Mouse (Mus musculus) liver, adult 2 months (tissue): ENCODE data around the gene Fbxo8. TPM values are rescaled to one million over a fixed set of nuclear protein-coding genes. Genes with fewer than 3 reads are reported as not detected.
A peak's percentile ranks its signal among the peaks of the same experiment; 100 is the strongest.

Experiments
- DNase-seq: peaks from one replicate; pipeline ENCODE4 v3.0.0-alpha.2; 2011; ENCODE audit warnings: low read depth, low spot score; ENCODE audit errors: extremely low read depth
- H3K27ac ChIP-seq: fragments of 200-500 bp; replicated peaks from 2 replicates; pipeline ENCODE4 v1.5.1; 2012; ENCODE audit warnings: low read depth, mild to moderate bottlenecking, control low read depth, inconsistent platforms, low read length; ENCODE audit not compliant: insufficient read depth
- H3K27me3 ChIP-seq: fragments of 200-500 bp; 2 replicates; pipeline ENCODE4 v1.6.1; 2012; ENCODE audit warnings: mild to moderate bottlenecking, moderate library complexity, low read length, inconsistent platforms; ENCODE audit not compliant: control insufficient read depth, insufficient read depth
- H3K36me3 ChIP-seq: fragments of 200-500 bp; 2 replicates; pipeline ENCODE4 v1.6.1; 2012; ENCODE audit warnings: low read length, inconsistent platforms; ENCODE audit not compliant: control insufficient read depth, insufficient read depth
- H3K4me1 ChIP-seq: fragments of 200-500 bp; 2 replicates; pipeline ENCODE4 v1.6.1; 2011; ENCODE audit warnings: low read length; ENCODE audit not compliant: control insufficient read depth, insufficient read depth
- H3K4me3 ChIP-seq: fragments of 200-500 bp; 2 replicates; pipeline ENCODE4 v1.5.1; 2011; ENCODE audit warnings: low read depth, mild to moderate bottlenecking, control low read depth, low read length, moderate library complexity; ENCODE audit not compliant: insufficient read depth
- H3K79me2 ChIP-seq: fragments of 200-500 bp; 2 replicates; pipeline ENCODE4 v1.6.1; 2012; ENCODE audit warnings: inconsistent platforms, mild to moderate bottlenecking, low read length, moderate library complexity; ENCODE audit not compliant: control insufficient read depth, insufficient read depth
- H3K9ac ChIP-seq: fragments of 200-500 bp; 2 replicates; pipeline ENCODE4 v1.6.1; 2012; ENCODE audit warnings: low read depth, mild to moderate bottlenecking, control low read depth, inconsistent platforms, low read length
- CTCF ChIP-seq: fragments of 200-500 bp; IDR thresholded peaks from 2 replicates; pipeline ENCODE4 v1.5.1; 2011; ENCODE audit warnings: low read depth, low read length, control low read depth
- POLR2A ChIP-seq: fragments of 200-500 bp; IDR thresholded peaks from 2 replicates; pipeline ENCODE4 v1.6.1; 2011; ENCODE audit warnings: low read length, control low read depth; ENCODE audit not compliant: insufficient read depth; ENCODE audit errors: extremely low read depth
- WGBS: fragments of 180-500 bp; shearing (Covaris S2); methylation state at CpG from one replicate; pipeline ENCODE4 v1.1.7; 2018; 5-methylcytosine and 5-hydroxymethylcytosine counted together
- polyA plus RNA-seq: library from polyadenylated mRNA; depleted of rRNA; stranded (reverse); fragments of >200 nt; gene quantifications from 2 replicates; pipeline ENCODE4 v1.2.3, GENCODE M21; 2012
- total RNA-seq: library from RNA; depleted of rRNA; stranded (reverse); fragments of >200 nt; gene quantifications from 2 replicates; pipeline ENCODE4 v1.2.3, GENCODE M21; 2014

The Fbxo8 gene
- total and polyA plus RNA-seq, 2 experiments: 45.4 to 50.3 TPM

DNA sequence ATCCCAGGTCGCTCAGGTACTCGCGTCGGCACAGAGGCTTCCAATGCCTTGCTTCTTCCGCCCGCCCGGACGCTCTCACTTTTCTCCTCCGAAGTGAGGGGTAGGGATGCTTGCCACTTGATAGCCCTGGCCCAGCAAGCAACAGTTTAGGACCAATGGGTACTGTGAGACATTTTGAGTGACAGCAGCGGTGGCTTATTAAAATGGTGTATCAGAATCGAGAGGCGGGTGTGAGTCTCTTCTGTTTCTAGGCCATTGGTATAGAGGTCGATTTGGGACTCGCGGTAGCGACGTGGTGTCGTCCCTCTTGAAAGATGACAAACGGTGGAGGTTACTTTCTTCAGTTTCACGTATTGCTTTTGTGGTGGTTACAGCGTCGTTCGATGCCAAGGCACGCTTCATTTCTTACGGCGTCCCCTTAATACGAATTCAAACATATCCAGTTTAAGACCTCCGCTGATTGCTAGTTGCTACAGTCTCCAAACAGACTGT, 517 bp downstream of the Fbxo8 start:
- H3K27me3 ChIP-seq: no peaks in the 10 kb centered on the region
- H3K9ac ChIP-seq: peak overlapping the region; percentile 90
- H3K4me3 ChIP-seq: peak overlapping the region; percentile 92
- TF ChIP-seq POLR2A: no peak
- TF ChIP-seq CTCF: no peak
- H3K4me1 ChIP-seq: peaks cover 6% of the 10 kb centered on the region
- DNase-seq: peak; percentile 95
- H3K79me2 ChIP-seq: peaks cover 10% of the 10 kb centered on the region; the same call in 1 of the 2 replicates
- H3K27ac ChIP-seq: peak overlapping the region; percentile 93
- WGBS: under 1% methylated on average over 28 of the region's 28 CpGs
- no peaks in the 10 kb centered on the region for H3K36me3 ChIP-seq

DNA sequence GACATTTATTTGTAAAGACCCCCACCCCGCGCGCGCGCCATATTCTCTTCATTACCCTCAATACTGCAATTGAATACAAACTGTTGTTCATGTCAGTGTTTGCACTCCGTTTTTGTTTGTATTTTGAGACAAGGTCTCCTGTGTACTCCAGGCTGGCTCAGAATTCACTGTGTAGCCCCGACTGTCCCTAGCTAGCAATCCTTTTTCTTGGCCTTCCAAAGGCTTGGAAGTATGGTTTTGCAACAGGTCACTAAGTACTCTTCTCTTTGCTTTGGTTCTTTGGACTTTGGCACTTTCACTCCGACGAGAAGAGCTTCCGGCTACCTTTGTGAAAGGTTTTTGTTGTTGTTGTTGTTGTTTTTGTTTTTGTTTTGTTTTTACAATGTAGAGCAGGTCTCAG, 1.2 kb downstream of the Fbxo8 start:
- peak overlapping the region; percentile 73 for H3K27ac ChIP-seq
- DNase-seq: peak; percentile 95
- no peaks in the 10 kb centered on the region for H3K36me3 ChIP-seq
- peaks cover 6% of the 10 kb centered on the region for H3K4me1 ChIP-seq
- WGBS: 5% methylated on average over 10 of the region's 10 CpGs
- H3K4me3 ChIP-seq: peak overlapping the region; percentile 92
- TF ChIP-seq POLR2A: no peak
- TF ChIP-seq CTCF: no peak
- H3K9ac ChIP-seq: peak overlapping the region; percentile 39
- no peaks in the 10 kb centered on the region for H3K27me3 ChIP-seq
- H3K79me2 ChIP-seq: peaks cover 10% of the 10 kb centered on the region; the same call in 1 of the 2 replicates

DNA sequence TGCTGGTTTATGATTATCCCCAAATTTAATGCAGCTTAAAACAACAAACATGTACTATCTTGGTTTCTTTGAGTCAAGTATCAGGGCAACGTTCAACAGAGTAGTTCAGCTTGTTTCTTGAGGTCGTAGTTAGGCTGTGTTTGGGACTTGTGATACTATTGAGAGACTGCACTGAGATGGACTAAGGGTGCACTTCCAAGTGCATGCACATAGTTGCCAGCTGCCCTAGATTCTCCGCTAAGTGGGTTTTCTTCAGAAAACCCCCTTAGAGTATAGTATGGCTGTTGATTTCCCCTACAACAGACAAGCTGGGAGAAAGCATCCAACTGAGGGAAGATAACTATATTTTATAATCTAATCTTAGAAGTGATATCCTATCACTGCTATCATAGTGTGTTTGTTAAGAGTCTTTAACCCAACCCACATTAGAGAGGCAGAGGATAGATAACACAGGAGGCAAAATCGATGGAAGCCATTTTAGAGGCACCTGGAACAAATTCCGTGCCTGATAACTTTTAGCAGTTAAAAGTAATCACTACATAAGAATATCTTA, 1.7 kb downstream of the Fbxo8 start:
- H3K9ac ChIP-seq: no peak overlapping the region; the same call in 1 of the 2 replicates
- no peaks in the 10 kb centered on the region for H3K36me3 ChIP-seq
- H3K79me2 ChIP-seq: peaks cover 13% of the 10 kb centered on the region
- peaks cover 6% of the 10 kb centered on the region for H3K4me1 ChIP-seq
- H3K4me3 ChIP-seq: peak overlapping the region; percentile 92
- peak; percentile 81 for DNase-seq
- no peak for TF ChIP-seq POLR2A
- no peak for TF ChIP-seq CTCF
- H3K27me3 ChIP-seq: no peaks in the 10 kb centered on the region
- H3K27ac ChIP-seq: peak overlapping the region; percentile 49
- WGBS: 14% methylated on average over 5 of the region's 5 CpGs

DNA sequence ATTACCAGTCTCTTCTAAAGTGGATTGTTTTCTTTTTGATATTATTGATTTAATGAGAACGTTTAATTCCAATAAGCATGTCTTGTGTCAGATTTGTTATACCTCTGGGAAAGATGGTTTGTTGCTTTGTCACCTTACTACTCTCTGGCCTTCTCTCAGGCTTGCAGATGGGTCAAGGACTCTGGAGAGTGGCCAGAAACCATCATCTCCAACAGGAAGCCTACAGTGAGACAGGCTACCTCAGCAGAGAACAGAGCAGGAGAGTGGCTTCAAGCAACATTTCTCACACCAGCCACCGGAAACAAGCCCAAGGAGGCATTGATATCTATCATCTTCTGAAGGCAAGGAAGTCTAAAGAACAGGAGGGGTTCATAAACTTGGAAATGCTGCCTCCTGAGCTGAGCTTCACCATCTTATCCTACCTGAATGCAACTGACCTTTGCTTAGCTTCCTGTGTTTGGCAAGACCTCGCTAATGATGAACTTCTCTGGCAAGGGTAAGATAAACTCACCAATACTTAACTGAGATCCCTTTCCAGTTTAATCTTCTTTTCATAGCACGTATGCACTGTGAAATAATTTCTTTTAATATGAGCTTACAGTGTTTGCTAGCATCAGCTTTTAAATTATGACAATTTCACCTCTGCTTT, 13.6 kb downstream of the Fbxo8 start:
- TF ChIP-seq CTCF (no peak), POLR2A (no peak)
- no peak overlapping the region for H3K9ac ChIP-seq
- WGBS: 21% methylated on average over 4 of the region's 4 CpGs
- H3K27ac ChIP-seq: peak overlapping the region; percentile 26
- no peaks in the 10 kb centered on the region for H3K27me3 ChIP-seq
- peaks cover 12% of the 10 kb centered on the region for H3K36me3 ChIP-seq
- H3K79me2 ChIP-seq: peaks cover 24% of the 10 kb centered on the region; the same call in 1 of the 2 replicates
- peak; percentile 95 for DNase-seq
- no peak overlapping the region for H3K4me3 ChIP-seq
- peaks cover 10% of the 10 kb centered on the region for H3K4me1 ChIP-seq

DNA sequence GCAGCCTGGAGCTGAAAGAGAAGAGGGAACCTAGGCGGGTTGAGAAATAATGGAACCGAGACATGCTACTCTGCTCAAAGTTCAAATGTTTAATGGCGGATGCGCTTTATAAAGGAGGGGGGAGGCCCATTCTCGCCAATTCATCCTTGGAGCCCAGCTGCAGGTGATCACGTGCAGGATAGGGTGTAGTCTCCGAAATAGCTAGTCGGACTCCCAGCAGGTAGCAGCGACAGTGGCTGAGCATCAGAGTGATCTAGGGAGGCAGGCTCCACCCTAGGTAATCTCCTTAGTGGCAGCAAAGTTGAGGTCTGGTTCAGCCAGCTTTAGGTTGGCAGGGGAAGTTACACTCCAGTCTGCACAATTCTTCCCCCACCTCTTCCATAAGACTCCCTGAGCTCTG, 16.0 kb downstream of the Fbxo8 start:
- no peak overlapping the region for H3K9ac ChIP-seq
- DNase-seq: no peak
- H3K4me3 ChIP-seq: no peak overlapping the region
- H3K36me3 ChIP-seq: peaks cover 19% of the 10 kb centered on the region
- 96% methylated on average over 9 of the region's 9 CpGs for WGBS
- no peak overlapping the region for H3K27ac ChIP-seq
- no peaks in the 10 kb centered on the region for H3K27me3 ChIP-seq
- peaks cover 10% of the 10 kb centered on the region for H3K4me1 ChIP-seq
- H3K79me2 ChIP-seq: peaks cover 15% of the 10 kb centered on the region; the same call in 1 of the 2 replicates
- TF ChIP-seq CTCF (no peak), POLR2A (no peak)

DNA sequence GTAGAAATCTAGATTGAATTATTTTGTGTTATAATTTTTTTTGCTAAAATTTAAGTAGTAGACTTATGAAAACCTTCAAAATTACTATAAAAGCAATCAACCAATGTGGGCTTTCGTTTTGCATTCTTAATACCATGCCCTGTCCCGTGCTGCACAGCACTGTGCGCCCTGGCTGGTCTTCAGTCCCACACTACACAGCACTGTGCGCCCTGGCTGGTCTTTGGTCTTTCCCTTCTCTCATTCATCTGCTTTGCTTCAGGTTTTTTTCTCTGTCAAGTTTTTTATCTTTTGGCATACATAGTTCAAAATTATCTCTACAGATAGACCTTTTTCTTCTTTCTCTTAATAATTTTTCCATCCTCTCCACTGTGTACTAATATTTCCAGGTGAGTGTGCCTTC, 30.0 kb downstream of the Fbxo8 start:
- WGBS: 96% methylated on average over 4 of the region's 4 CpGs
- DNase-seq: no peak
- no peak for TF ChIP-seq POLR2A

More for the DNA sequence above, 30.0 kb downstream of the Fbxo8 start:
- H3K36me3 ChIP-seq: peaks cover 12% of the 10 kb centered on the region
- no peaks in the 10 kb centered on the region for H3K27me3 ChIP-seq
- H3K27ac ChIP-seq: no peak overlapping the region
- H3K79me2 ChIP-seq: peaks cover 3% of the 10 kb centered on the region; the same call in 1 of the 2 replicates
- peaks cover 2% of the 10 kb centered on the region; the same call in 1 of the 2 replicates for H3K4me1 ChIP-seq
- H3K9ac ChIP-seq: no peak overlapping the region
- no peak overlapping the region for H3K4me3 ChIP-seq
